Mouse (Mus musculus) erythroblast, embryonic 14.5 days (primary cell): ENCODE results near the gene Pitpnc1.

Experiments
- GATA1 ChIP-seq: IDR thresholded peaks from 2 replicates; pipeline ENCODE4 v1.6.1; 2012; ENCODE audit warnings: low read length, inconsistent platforms, mixed read lengths
- TAL1 ChIP-seq: IDR thresholded peaks from 3 replicates; pipeline ENCODE4 v1.6.1; 2012; ENCODE audit warnings: low read length, inconsistent platforms, mixed read lengths

DNA sequence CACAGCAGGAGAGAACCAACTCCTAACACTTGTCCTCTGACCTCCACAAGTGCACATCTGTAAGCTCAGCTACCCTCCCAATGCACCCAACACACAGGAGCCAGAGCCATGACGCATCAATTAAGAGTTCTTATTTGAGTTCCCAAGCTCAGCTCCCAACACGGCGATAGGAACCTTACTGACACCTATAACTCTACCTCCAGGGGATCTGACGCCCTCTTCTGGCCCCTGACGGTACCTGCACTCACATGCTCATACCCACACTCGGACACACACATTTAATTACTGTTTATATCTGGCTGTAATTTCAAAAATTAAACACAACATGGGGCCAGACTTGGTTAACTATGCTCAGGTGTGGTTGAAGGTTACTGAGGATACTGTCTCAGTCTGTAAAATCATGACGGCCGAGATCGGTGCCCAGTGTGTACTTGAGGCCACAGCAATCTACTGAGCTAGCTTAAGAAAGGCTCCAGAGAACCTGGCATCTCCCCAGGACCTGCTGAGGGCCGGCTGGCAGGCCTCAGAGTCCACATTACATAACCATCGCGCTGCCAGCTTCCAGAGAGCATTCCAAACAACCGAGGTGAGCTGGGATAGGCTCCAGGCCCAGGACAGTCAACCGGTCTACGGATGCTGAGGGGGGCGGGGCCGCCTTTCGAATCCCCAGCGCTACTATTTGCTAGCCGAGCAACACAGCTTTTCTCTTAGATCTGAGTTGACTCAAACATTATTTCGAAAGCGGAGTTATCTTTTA lies 91.2 kb downstream of the Pitpnc1 start:
- TF ChIP-seq TAL1 (no peak), GATA1 (no peak)
